Mouse (Mus musculus): ENCODE data around the gene Frmpd1.

GRCm38 (mm10) chr4:45160773-45161172 is 23.9 kb upstream of the Frmpd1 start:
- TF ChIP-seq CTCF (IDR thresholded peaks at IDR 0.05; ENCODE audit: low read depth, low read length): no peak
- TF ChIP-seq POLR2A (IDR thresholded peaks at IDR 0.05; ENCODE audit: borderline replicate concordance, low read depth, low read length): no peak
